Comparison of ENCODE assay signal across 8 mouse cellular contexts in genomic region chr7:27447419-27448286, GRCm38 (mm10). TPM values are rescaled to one million over a fixed set of nuclear protein-coding genes. Genes with fewer than 3 reads are reported as not detected.
DNase-seq lines count a peak whose midpoint lies in the region; ATAC-seq lines count a peak whose summit lies in the region.

Sptbn4 (minus strand) TSS chr7:27447686.
Blvrb (plus strand) TSS chr7:27447978.

- H3K4me1 ChIP-seq in heart, embryonic 14.5 days (ENCODE audit: control insufficient read depth in 2 of 2, insufficient read depth in 2 of 2, low read length in 2 of 2) = peaks cover 5 to 23% of the 10 kb centered on the region in 2 experiments; a peak in 3 of 4 replicates
- H3K4me1 ChIP-seq in liver, embryonic 13.5 days (replicated peaks) = peaks cover 55% of the 10 kb centered on the region
- H3K4me1 ChIP-seq in stomach, embryonic 16.5 days (ENCODE audit: control insufficient read depth, insufficient read depth, low read length) = peaks cover 18% of the 10 kb centered on the region

- ATAC-seq in CD4-positive, CD25-positive, alpha-beta regulatory T cell, adult 4 months = peak; percentile 92
- peak; percentile 95 for ATAC-seq in heart, embryonic 14.5 days (ENCODE audit: insufficient number of reproducible peaks, insufficient read depth, low FRiP score, low read depth)
- peak; percentile 82 for ATAC-seq in liver, embryonic 13.5 days (ENCODE audit: low read depth)
- peak; percentile 95 for ATAC-seq in stomach, embryonic 16.5 days (ENCODE audit: insufficient read depth, low FRiP score)

- peak within 1 kb of the TSS; percentile 98 for H3K4me2 ChIP-seq in heart, embryonic 14.5 days (ENCODE audit: low read length)
- peak within 1 kb of the TSS; percentile 82 for H3K4me2 ChIP-seq in liver, embryonic 13.5 days
- peak within 1 kb of the TSS; percentile 91 for H3K4me2 ChIP-seq in stomach, embryonic 16.5 days (ENCODE audit: low read depth, low read length)

- H3K27ac ChIP-seq in heart, embryonic 14.5 days (replicated peaks in 1 of 2; ENCODE audit: control insufficient read depth in 1 of 2, insufficient read depth in 1 of 2, low read depth in 2 of 2, low read length in 2 of 2) = peak within 1 kb of the TSS; percentile 37 to 50; a peak in 2 of 4 replicates
- peak within 1 kb of the TSS; percentile 99 for H3K27ac ChIP-seq in liver, embryonic 13.5 days
- peak within 1 kb of the TSS; percentile 50 for H3K27ac ChIP-seq in stomach, embryonic 16.5 days (ENCODE audit: low read length)

- peak within 1 kb of the TSS; percentile 66 to 73 for H3K4me3 ChIP-seq in heart, embryonic 14.5 days (ENCODE audit: control insufficient read depth in 1 of 2, insufficient read depth in 1 of 2, low read depth in 1 of 2, low read length in 2 of 2)
- H3K4me3 ChIP-seq in liver, embryonic 13.5 days (replicated peaks) = peak within 1 kb of the TSS; percentile 86
- peak within 1 kb of the TSS; percentile 69 for H3K4me3 ChIP-seq in stomach, embryonic 16.5 days (replicated peaks; ENCODE audit: low read length)

- H3K9me3 ChIP-seq in heart, embryonic 14.5 days (ENCODE audit: control insufficient read depth, low read length) = no peaks in the 10 kb centered on the region
- no peaks in the 10 kb centered on the region for H3K9me3 ChIP-seq in liver, embryonic 13.5 days (replicated peaks)
- H3K9me3 ChIP-seq in stomach, embryonic 16.5 days (replicated peaks; ENCODE audit: control insufficient read depth, low read length) = no peaks in the 10 kb centered on the region

- H3K36me3 ChIP-seq in heart, embryonic 14.5 days (ENCODE audit: control insufficient read depth, insufficient read depth, low read length) = no peaks in the 10 kb centered on the region
- peaks cover 27% of the 10 kb centered on the region for H3K36me3 ChIP-seq in liver, embryonic 13.5 days
- no peaks in the 10 kb centered on the region for H3K36me3 ChIP-seq in stomach, embryonic 16.5 days (ENCODE audit: control insufficient read depth, insufficient read depth, low read length)

- H3K9ac ChIP-seq in heart, embryonic 14.5 days (ENCODE audit: low read length) = peak within 1 kb of the TSS; percentile 78
- H3K9ac ChIP-seq in liver, embryonic 13.5 days = peak within 1 kb of the TSS; percentile 98
- H3K9ac ChIP-seq in stomach, embryonic 16.5 days (ENCODE audit: low read length) = peak within 1 kb of the TSS; percentile 74

- peak; percentile 100 for DNase-seq in c-Kit-negative CD71-positive TER-119-positive erythroid progenitor cells, embryonic 14.5 days (ENCODE audit: low read depth, low spot score)
- peak; percentile 99 for DNase-seq in fibroblast of lung, adult 2 months (ENCODE audit: low read depth)
- DNase-seq in kidney, postnatal 14 days = peak; percentile 99
- DNase-seq in liver, embryonic 13.5 days = peak; percentile 100
- peak; percentile 97 for DNase-seq in neural tube, embryonic 10.5 days (ENCODE audit: extremely low spot score, low spot score)

- H3K27me3 ChIP-seq in heart, embryonic 14.5 days (ENCODE audit: control insufficient read depth, insufficient read depth, low read length) = peaks cover 26% of the 10 kb centered on the region
- peaks cover 46% of the 10 kb centered on the region for H3K27me3 ChIP-seq in liver, embryonic 13.5 days
- H3K27me3 ChIP-seq in stomach, embryonic 16.5 days (ENCODE audit: control insufficient read depth, insufficient read depth, low read length) = peaks cover 17% of the 10 kb centered on the region

- 2% methylated on average over 53 of the region's 54 CpGs for WGBS in heart, embryonic 14.5 days
- WGBS in liver, embryonic 13.5 days (ENCODE audit: insufficient replicate concordance) = 1% methylated on average over 54 of the region's 54 CpGs
- 1% methylated on average over 54 of the region's 54 CpGs for WGBS in stomach, embryonic 16.5 days

RNA-seq across cellular contexts. Expression of gene Sptbn4, which starts in this region (rescaled TPM):
- under 1 TPM; 0.28 to 0.32 TPM for polyA plus RNA-seq in CD4-positive, CD25-positive, alpha-beta regulatory T cell, adult 4 months (2017; shearing (Covaris generic))
- 0.15 and 0.20 TPM in 2 replicates for polyA plus RNA-seq in heart, embryonic 14.5 days (2014; fragmentation: Nextera tagmentation; extraction: Ambion mirVana)
- polyA plus RNA-seq in liver, embryonic 13.5 days (2015; fragmentation: Nextera tagmentation; extraction: Ambion mirVana) = 0.07 and 0.10 TPM in 2 replicates
- 0.50 and 0.57 TPM in 2 replicates for polyA plus RNA-seq in stomach, embryonic 16.5 days (2015; fragmentation: Nextera tagmentation; extraction: Ambion mirVana)

RNA-seq across cellular contexts. Expression of gene Blvrb, which starts in this region (rescaled TPM):
- polyA plus RNA-seq in CD4-positive, CD25-positive, alpha-beta regulatory T cell, adult 4 months (2017; shearing (Covaris generic)) = 10 to 100 TPM; 14.1 to 19.9 TPM
- polyA plus RNA-seq in heart, embryonic 14.5 days (2014; fragmentation: Nextera tagmentation; extraction: Ambion mirVana) = 49.7 and 57.9 TPM in 2 replicates
- polyA plus RNA-seq in liver, embryonic 13.5 days (2015; fragmentation: Nextera tagmentation; extraction: Ambion mirVana) = 831 and 956 TPM in 2 replicates
- 112 and 113 TPM in 2 replicates for polyA plus RNA-seq in stomach, embryonic 16.5 days (2015; fragmentation: Nextera tagmentation; extraction: Ambion mirVana)

Comparison
In these comparisons a context has a peak if more than half of its experiments do, and no peak if none do; other contexts are left out.
1. Peak in every context shown above with its lines: DNase-seq, ATAC-seq, H3K4me3 ChIP-seq and H3K27ac ChIP-seq.
2. H3K27ac ChIP-seq: peak in every context shown above with its lines; median percentile 99 in liver, embryonic 13.5 days; 50 in stomach, embryonic 16.5 days; 44 in heart, embryonic 14.5 days.